Mouse (Mus musculus): Measurements from ENCODE around the gene Ank3. TPM values are rescaled to one million over a fixed set of nuclear protein-coding genes. Genes with fewer than 3 reads are reported as not detected.

The Ank3 gene
- total and polyA plus RNA-seq, 2 experiments from 2014 or later = 56.7 to 267 TPM

- 32% methylated on average over 11 of the region's 11 CpGs for WGBS
- Histone ChIP-seq H3K4me3 (ENCODE audit: low read depth, low read length) (no peak overlapping the region), H3K36me3 (ENCODE audit: insufficient read depth) (0 out of 2 replicates have a peak, but pooled peaks cover under 1% of the 10 kb centered on the region), H3K9me3 (ENCODE audit: low read length) (no peaks in the 10 kb centered on the region), H3K9ac (0 out of 2 replicates have a peak overlapping the region, but pooled peaks have one; percentile 18), H3K4me1 (ENCODE audit: insufficient read depth) (peaks cover 26% of the 10 kb centered on the region), H3K27ac (ENCODE audit: low read depth, low read length) (peak overlapping the region; percentile 57), H3K27me3 (ENCODE audit: insufficient read depth, low read length) (no peaks in the 10 kb centered on the region), H3K4me2 (ENCODE audit: low read depth) (no peak overlapping the region)
- ATAC-seq = peak; percentile 75
- no peak for TF ChIP-seq CTCF (IDR thresholded peaks at IDR 0.05; ENCODE audit: low read depth)
- peak; percentile 38 for DNase-seq
Measured at GRCm38 (mm10) chr10:69635910-69636656, 237.5 kb downstream of the Ank3 start.

GRCm38 (mm10) chr10:69639138-69639537, 240.6 kb downstream of the Ank3 start:
- Histone ChIP-seq H3K4me3 (ENCODE audit: low read depth, low read length) (no peak overlapping the region), H3K4me2 (ENCODE audit: low read depth) (no peak overlapping the region), H3K27me3 (ENCODE audit: insufficient read depth, low read length) (no peaks in the 10 kb centered on the region), H3K9ac (no peak overlapping the region), H3K4me1 (ENCODE audit: insufficient read depth) (peaks cover 22% of the 10 kb centered on the region), H3K27ac (ENCODE audit: low read depth, low read length) (no peak overlapping the region), H3K36me3 (ENCODE audit: insufficient read depth) (peaks cover 4% of the 10 kb centered on the region; the same call in 1 of the 2 replicates), H3K9me3 (ENCODE audit: low read length) (no peaks in the 10 kb centered on the region)
- 90% methylated on average over 6 of the region's 6 CpGs for WGBS
- peak; percentile 37 for TF ChIP-seq CTCF (IDR thresholded peaks at IDR 0.05; ENCODE audit: low read depth)
- ATAC-seq = no peak
- no peak for DNase-seq

GRCm38 (mm10) chr10:69640617-69641016, 242.0 kb downstream of the Ank3 start:
- 82% methylated on average over 4 of the region's 4 CpGs for WGBS
- Histone ChIP-seq H3K4me2 (ENCODE audit: low read depth) (no peak overlapping the region), H3K9me3 (ENCODE audit: low read length) (no peaks in the 10 kb centered on the region), H3K9ac (no peak overlapping the region), H3K27me3 (ENCODE audit: insufficient read depth, low read length) (no peaks in the 10 kb centered on the region), H3K27ac (ENCODE audit: low read depth, low read length) (no peak overlapping the region), H3K36me3 (ENCODE audit: insufficient read depth) (peaks cover 4% of the 10 kb centered on the region; the same call in 1 of the 2 replicates), H3K4me1 (ENCODE audit: insufficient read depth) (peaks cover 12% of the 10 kb centered on the region; the same call in 1 of the 2 replicates), H3K4me3 (ENCODE audit: low read depth, low read length) (no peak overlapping the region)
- DNase-seq (no peak), ATAC-seq (no peak)
- TF ChIP-seq CTCF (IDR thresholded peaks at IDR 0.05; ENCODE audit: low read depth) = peak; percentile 58

DNA sequence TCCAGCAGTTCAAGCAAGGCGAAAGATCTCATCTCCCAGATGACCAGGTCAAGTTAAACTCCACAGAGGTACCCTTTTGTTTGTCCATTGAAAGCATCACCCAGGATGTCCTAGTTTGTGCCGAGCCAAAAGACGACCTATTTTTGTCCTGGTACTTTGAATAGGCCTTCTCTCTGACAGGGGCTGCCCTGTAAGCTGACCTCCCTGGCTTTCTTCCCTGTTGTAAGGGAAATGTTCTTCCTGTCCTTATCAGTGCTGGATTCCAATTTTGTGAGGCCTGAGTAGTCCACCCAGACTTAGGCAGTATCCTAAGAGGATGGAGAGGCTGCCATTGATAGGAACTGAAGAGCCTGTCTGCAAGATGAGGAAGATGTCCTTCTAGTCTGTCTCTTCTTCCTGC, 244.9 kb downstream of the Ank3 start:
- 67% methylated on average over 3 of the region's 3 CpGs for WGBS
- DNase-seq (no peak), ATAC-seq (no peak)
- H3K27ac ChIP-seq (ENCODE audit: low read depth, low read length) = no peak overlapping the region; the same call in 1 of the 2 replicates
- no peaks in the 10 kb centered on the region for H3K4me1 ChIP-seq (ENCODE audit: insufficient read depth)
- H3K4me3 ChIP-seq (ENCODE audit: low read depth, low read length) = no peak overlapping the region
- no peak for TF ChIP-seq CTCF (IDR thresholded peaks at IDR 0.05; ENCODE audit: low read depth)
- no peaks in the 10 kb centered on the region for H3K9me3 ChIP-seq (ENCODE audit: low read length)
- no peak overlapping the region for H3K9ac ChIP-seq
- H3K36me3 ChIP-seq (ENCODE audit: insufficient read depth) = peaks cover 4% of the 10 kb centered on the region; the same call in 1 of the 2 replicates
- H3K4me2 ChIP-seq (ENCODE audit: low read depth) = no peak overlapping the region
- no peaks in the 10 kb centered on the region for H3K27me3 ChIP-seq (ENCODE audit: insufficient read depth, low read length)

- TF ChIP-seq CTCF (IDR thresholded peaks at IDR 0.05; ENCODE audit: low read depth) = no peak
- no peak overlapping the region for H3K27ac ChIP-seq (ENCODE audit: low read depth, low read length)
- no peak for DNase-seq
Measured at GRCm38 (mm10) chr10:69643986-69644385, 245.4 kb downstream of the Ank3 start.

GRCm38 (mm10) chr10:69645311-69645802, 246.8 kb downstream of the Ank3 start:
- no peak for TF ChIP-seq CTCF (IDR thresholded peaks at IDR 0.05; ENCODE audit: low read depth)
- 86% methylated on average over 5 of the region's 5 CpGs for WGBS
- Histone ChIP-seq H3K4me1 (ENCODE audit: insufficient read depth) (no peaks in the 10 kb centered on the region), H3K36me3 (ENCODE audit: insufficient read depth) (peaks cover 4% of the 10 kb centered on the region; the same call in 1 of the 2 replicates), H3K27me3 (ENCODE audit: insufficient read depth, low read length) (no peaks in the 10 kb centered on the region), H3K4me2 (ENCODE audit: low read depth) (no peak overlapping the region), H3K9me3 (ENCODE audit: low read length) (no peaks in the 10 kb centered on the region), H3K4me3 (ENCODE audit: low read depth, low read length) (no peak overlapping the region), H3K27ac (ENCODE audit: low read depth, low read length) (no peak overlapping the region), H3K9ac (no peak overlapping the region)
- no peak for DNase-seq
- ATAC-seq = no peak

More at GRCm38 (mm10) chr10:69643986-69644385, 245.4 kb downstream of the Ank3 start:
- H3K9me3 ChIP-seq (ENCODE audit: low read length) = no peaks in the 10 kb centered on the region
- H3K27me3 ChIP-seq (ENCODE audit: insufficient read depth, low read length) = no peaks in the 10 kb centered on the region
- no peak overlapping the region for H3K4me3 ChIP-seq (ENCODE audit: low read depth, low read length)
- H3K4me2 ChIP-seq (ENCODE audit: low read depth) = no peak overlapping the region
- 72% methylated on average over 6 of the region's 6 CpGs for WGBS
- H3K4me1 ChIP-seq (ENCODE audit: insufficient read depth) = no peaks in the 10 kb centered on the region
- ATAC-seq = peak; percentile 23; the same call in 1 of the 2 replicates
- no peak overlapping the region for H3K9ac ChIP-seq
- H3K36me3 ChIP-seq (ENCODE audit: insufficient read depth) = peaks cover 4% of the 10 kb centered on the region; the same call in 1 of the 2 replicates

- Histone ChIP-seq H3K9ac (no peak overlapping the region), H3K4me3 (ENCODE audit: low read depth, low read length) (no peak overlapping the region), H3K4me1 (ENCODE audit: insufficient read depth) (no peaks in the 10 kb centered on the region), H3K27me3 (ENCODE audit: insufficient read depth, low read length) (no peaks in the 10 kb centered on the region), H3K27ac (ENCODE audit: low read depth, low read length) (no peak overlapping the region), H3K36me3 (ENCODE audit: insufficient read depth) (peaks cover 4% of the 10 kb centered on the region; the same call in 1 of the 2 replicates), H3K9me3 (ENCODE audit: low read length) (no peaks in the 10 kb centered on the region), H3K4me2 (ENCODE audit: low read depth) (no peak overlapping the region)
- DNase-seq = no peak
- no peak for TF ChIP-seq CTCF (IDR thresholded peaks at IDR 0.05; ENCODE audit: low read depth)
- WGBS = 94% methylated on average over 9 of the region's 9 CpGs
- no peak for ATAC-seq
Measured at GRCm38 (mm10) chr10:69645929-69646328, 247.4 kb downstream of the Ank3 start.

All from forebrain, postnatal 0 days (tissue).